Mouse (Mus musculus) forebrain, embryonic 16.5 days (tissue): ENCODE data around the gene Zyg11a. TPM values are rescaled to one million over a fixed set of nuclear protein-coding genes. Genes with fewer than 3 reads are reported as not detected.
"Not testable (repeated sequence)": the region's sequence is repeated elsewhere in the genome, so short reads cannot be mapped to it uniquely, and the experiment has no call there.

Experiments
- ATAC-seq: fragments of 200-750 bp; cut with Nextera tagmentation; 2 replicates; pipeline ENCODE4 v1.8.0; 2017; ENCODE audit warnings: mild to moderate bottlenecking, moderate library complexity
- H3K27ac ChIP-seq: fragments of 300-500 bp; sonication (generic); 2 replicates; pipeline ENCODE4 v1.5.1; 2014; ENCODE audit warnings: low read length, control low read depth
- H3K27me3 ChIP-seq: fragments of 300-500 bp; sonication (generic); replicated peaks from 2 replicates; pipeline ENCODE4 v1.6.1; 2014; ENCODE audit warnings: low read length; ENCODE audit not compliant: control insufficient read depth, insufficient read depth
- H3K36me3 ChIP-seq: fragments of 300-500 bp; sonication (generic); 2 replicates; pipeline ENCODE4 v1.6.1; 2014; ENCODE audit not compliant: control insufficient read depth, insufficient read depth
- H3K4me1 ChIP-seq: fragments of 300-500 bp; sonication (generic); replicated peaks from 2 replicates; pipeline ENCODE4 v1.6.1; 2014; ENCODE audit warnings: low read length; ENCODE audit not compliant: control insufficient read depth, insufficient read depth
- H3K4me2 ChIP-seq: fragments of 300-500 bp; sonication (generic); 2 replicates; pipeline ENCODE4 v1.6.1; 2014; ENCODE audit warnings: mild to moderate bottlenecking, low read length, control low read depth
- H3K4me3 ChIP-seq: fragments of 300-500 bp; sonication (generic); replicated peaks from 2 replicates; pipeline ENCODE4 v1.5.1; 2014; ENCODE audit warnings: mild to moderate bottlenecking, low read length, control low read depth
- H3K9ac ChIP-seq: fragments of 300-500 bp; sonication (generic); replicated peaks from 2 replicates; pipeline ENCODE4 v1.6.1; 2014; ENCODE audit warnings: low read depth, low read length, control low read depth
- H3K9me3 ChIP-seq: fragments of 300-500 bp; sonication (generic); 2 replicates; pipeline ENCODE4 v1.6.1; 2016; ENCODE audit warnings: low read length; ENCODE audit not compliant: control insufficient read depth
- WGBS: fragments of 180-500 bp; shearing (Covaris S2); extraction: QIAGEN DNeasy Blood & Tissue Kit; methylation state at CpG from one replicate; pipeline ENCODE4 v1.1.7; 2014; 5-methylcytosine and 5-hydroxymethylcytosine counted together
- polyA plus RNA-seq: library from polyadenylated mRNA; unstranded; fragments of >200 nt; fragmentation: Nextera tagmentation; extraction: Ambion mirVana; gene quantifications from 2 replicates; pipeline ENCODE4 v1.2.1, GENCODE M21; 2015

The Zyg11a gene
- polyA plus RNA-seq, 1 experiment from 2014 or later = not detected

DNA sequence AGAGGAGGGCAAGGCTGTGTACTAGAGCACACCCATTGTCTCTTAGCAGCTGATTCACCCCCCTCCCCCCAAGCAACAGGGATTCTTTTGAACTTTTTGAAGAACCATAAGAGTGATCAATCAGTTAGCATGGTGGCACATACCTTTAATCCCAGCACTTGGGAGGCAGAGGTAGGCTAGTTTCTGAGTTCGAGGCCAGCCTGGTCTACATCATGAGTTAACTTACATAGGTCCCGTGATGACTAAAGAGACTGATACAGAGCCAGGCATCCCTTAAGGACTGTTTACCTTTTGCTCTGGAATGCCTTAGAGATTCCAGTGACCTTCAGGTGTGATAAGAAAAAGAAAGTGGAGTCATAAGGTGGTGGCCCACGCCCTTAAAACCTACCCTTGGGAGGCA lies 54.6 kb downstream of the Zyg11a start:
- no peak overlapping the region for H3K4me2 ChIP-seq
- H3K4me1 ChIP-seq = peaks cover 10% of the 10 kb centered on the region
- ATAC-seq = no peak
- no peak overlapping the region for H3K4me3 ChIP-seq
- no peak overlapping the region for H3K27ac ChIP-seq
- no peak overlapping the region for H3K9ac ChIP-seq
- no peaks in the 10 kb centered on the region for H3K27me3 ChIP-seq
- no peaks in the 10 kb centered on the region for H3K36me3 ChIP-seq
- no peaks in the 10 kb centered on the region for H3K9me3 ChIP-seq
- 91% methylated on average over 3 of the region's 3 CpGs for WGBS

DNA sequence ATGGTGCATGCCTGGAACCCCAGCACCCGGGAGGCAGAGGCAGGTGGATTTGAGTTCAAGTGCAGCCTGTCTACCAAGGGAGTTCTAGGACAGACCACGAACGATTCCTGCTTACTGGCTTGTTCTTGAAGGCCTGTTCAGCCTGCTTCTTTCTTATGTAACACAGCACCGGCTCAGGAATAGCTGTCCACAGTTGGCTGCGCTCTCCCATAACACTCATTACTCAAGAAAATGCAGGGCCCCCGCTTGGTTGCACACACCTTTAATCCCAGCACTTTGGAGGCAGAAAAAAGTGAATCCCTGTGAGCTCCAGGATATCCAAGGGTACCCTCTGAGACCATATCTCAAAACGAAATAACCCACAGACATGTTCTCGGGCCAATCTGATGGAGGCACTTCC lies 55.9 kb downstream of the Zyg11a start:
- H3K4me3 ChIP-seq = no peak overlapping the region
- no peaks in the 10 kb centered on the region for H3K9me3 ChIP-seq
- 90% methylated on average over 8 of the region's 8 CpGs for whole genome bisulfite sequencing
- no peaks in the 10 kb centered on the region for H3K36me3 ChIP-seq
- ATAC-seq = no peak
- H3K9ac ChIP-seq = no peak overlapping the region
- peaks cover 10% of the 10 kb centered on the region for H3K4me1 ChIP-seq
- H3K27ac ChIP-seq = no peak overlapping the region
- H3K4me2 ChIP-seq = no peak overlapping the region
- no peaks in the 10 kb centered on the region for H3K27me3 ChIP-seq

- 77% methylated on average over 1 of the region's 1 CpGs for WGBS
- not testable (repeated sequence) for H3K27ac ChIP-seq, H3K9ac ChIP-seq, H3K4me2 ChIP-seq, H3K4me1 ChIP-seq, H3K9me3 ChIP-seq, H3K4me3 ChIP-seq, H3K36me3 ChIP-seq, H3K27me3 ChIP-seq, ATAC-seq
Measured at GRCm38 (mm10) chr4:108155141-108155540, 62.7 kb downstream of the Zyg11a start.

DNA sequence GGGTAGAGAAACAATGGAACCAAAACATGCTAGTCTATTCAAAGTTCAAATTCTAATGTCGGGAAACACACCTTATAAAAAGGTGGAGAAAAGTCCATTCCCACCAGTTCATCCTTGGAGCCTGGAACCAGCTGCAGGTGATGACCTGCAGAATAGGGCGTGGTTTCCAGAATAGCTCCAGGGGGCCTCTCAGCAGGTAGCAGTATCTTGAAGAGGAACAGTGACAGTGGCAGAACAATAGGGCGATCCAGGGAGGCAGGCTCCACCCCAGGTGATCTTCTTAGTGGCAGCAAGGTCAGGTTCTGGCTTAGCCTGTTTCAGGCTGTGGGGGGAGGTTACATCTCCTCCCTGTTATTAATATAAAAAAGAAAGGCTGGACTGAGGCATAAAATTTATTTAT lies 72.3 kb downstream of the Zyg11a start:
- not testable (repeated sequence) for ATAC-seq, H3K9me3 ChIP-seq, H3K4me2 ChIP-seq, H3K9ac ChIP-seq, H3K27me3 ChIP-seq, H3K4me1 ChIP-seq, H3K27ac ChIP-seq, H3K36me3 ChIP-seq, H3K4me3 ChIP-seq
- 36% methylated on average over 3 of the region's 3 CpGs for WGBS

DNA sequence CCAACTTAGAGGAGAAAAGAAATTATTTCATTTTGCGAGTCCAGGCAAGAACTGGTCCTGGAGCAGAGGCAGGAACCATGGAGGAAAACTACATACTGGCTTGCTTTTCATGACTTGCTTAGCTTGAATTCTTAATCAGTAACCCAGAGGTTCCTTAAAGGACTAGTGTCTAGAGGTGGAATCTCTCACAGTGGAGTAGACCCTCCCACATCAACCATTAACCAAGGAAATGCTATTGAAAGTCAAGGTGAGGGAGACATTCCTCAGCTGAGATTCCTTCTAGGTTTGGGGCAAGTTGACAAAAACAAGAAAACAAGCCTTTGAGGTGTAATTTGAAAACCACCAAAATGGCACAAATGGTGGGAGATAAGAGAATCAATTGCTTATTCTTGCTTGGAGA lies 73.0 kb downstream of the Zyg11a start, which contains the start of gene Scp2:
Gene Scp2 (minus strand): TSS at position 119 of the 400 bp plus-strand sequence.
- Histone ChIP-seq H3K4me3 (no peak within 1 kb of the TSS), H3K9ac (no peak within 1 kb of the TSS), H3K36me3 (no peaks in the 10 kb centered on the region), H3K27me3 (no peaks in the 10 kb centered on the region), H3K27ac (no peak within 1 kb of the TSS), H3K4me1 (no peaks in the 10 kb centered on the region), H3K4me2 (no peak within 1 kb of the TSS), H3K9me3 (no peaks in the 10 kb centered on the region)
- ATAC-seq = no peak
- 90% methylated on average over 1 of the region's 1 CpGs for WGBS

GRCm38 (mm10) chr4:108143778-108144177 lies 74.1 kb downstream of the Zyg11a start:
- Histone ChIP-seq H3K4me1 (no peaks in the 10 kb centered on the region), H3K27me3 (no peaks in the 10 kb centered on the region), H3K9ac (no peak overlapping the region), H3K9me3 (no peaks in the 10 kb centered on the region), H3K4me3 (no peak overlapping the region), H3K27ac (no peak overlapping the region), H3K36me3 (no peaks in the 10 kb centered on the region), H3K4me2 (no peak overlapping the region)
- ATAC-seq = no peak

DNA sequence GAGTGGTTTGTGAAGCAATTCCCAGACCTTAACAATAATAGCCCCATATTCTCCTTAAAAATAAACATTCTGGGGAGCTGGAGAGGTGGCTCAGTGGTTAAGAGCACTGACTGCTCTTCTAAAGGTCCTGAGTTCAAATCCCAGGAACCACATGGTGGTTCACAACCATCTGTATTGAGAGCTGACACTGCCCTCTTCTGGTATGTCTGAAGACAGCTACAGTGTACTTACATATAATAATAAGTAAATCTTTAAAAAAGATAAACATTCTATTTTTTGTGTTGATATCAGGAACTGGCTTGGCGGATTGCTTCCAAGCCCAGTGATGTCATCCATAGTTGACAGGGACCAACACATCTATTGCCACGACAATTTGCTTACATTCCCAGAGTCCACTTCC lies 74.7 kb downstream of the Zyg11a start:
- H3K9me3 ChIP-seq, ATAC-seq, H3K4me1 ChIP-seq, H3K9ac ChIP-seq, H3K4me3 ChIP-seq, H3K27ac ChIP-seq, H3K27me3 ChIP-seq, H3K4me2 ChIP-seq, H3K36me3 ChIP-seq: not testable (repeated sequence)
- WGBS = 97% methylated on average over 2 of the region's 2 CpGs

DNA sequence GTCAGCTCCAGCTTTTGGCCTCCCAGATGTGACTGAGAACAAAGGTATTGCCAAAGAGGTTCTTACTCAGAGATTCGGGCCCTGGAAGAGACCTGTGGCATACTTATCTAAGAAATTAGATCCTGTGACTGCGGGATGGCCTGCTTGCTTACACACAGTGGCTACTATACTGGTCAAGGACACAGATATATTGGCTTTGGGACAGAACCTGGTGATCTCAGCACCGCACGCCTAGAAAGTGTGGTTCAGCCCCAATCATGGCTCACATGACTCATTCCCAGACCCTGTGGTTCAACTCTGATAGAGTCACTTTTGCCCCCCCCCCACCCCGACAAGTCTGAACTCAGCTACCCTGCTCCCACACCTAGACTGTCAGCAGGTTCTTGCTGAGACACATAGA lies 80.9 kb downstream of the Zyg11a start:
- Histone ChIP-seq H3K36me3 (no peaks in the 10 kb centered on the region), H3K27me3 (no peaks in the 10 kb centered on the region), H3K27ac (no peak overlapping the region), H3K9ac (no peak overlapping the region), H3K4me1 (no peaks in the 10 kb centered on the region), H3K4me3 (no peak overlapping the region), H3K9me3 (no peaks in the 10 kb centered on the region), H3K4me2 (no peak overlapping the region)
- 91% methylated on average over 5 of the region's 5 CpGs for WGBS
- no peak for ATAC-seq

Other genes starting within 250 kb of the Zyg11a start
- not detected in 2 replicates for gene Slc1a7, start 249.7 kb downstream of the Zyg11a start, polyA plus RNA-seq
- gene Podn, start 121.6 kb downstream of the Zyg11a start, polyA plus RNA-seq = 0.35 and 0.41 TPM in 2 replicates
- gene Scp2, start 73.0 kb downstream of the Zyg11a start, polyA plus RNA-seq = 195 and 205 TPM in 2 replicates
- 11.8 and 13.0 TPM in 2 replicates for gene Echdc2, start 52.6 kb downstream of the Zyg11a start, polyA plus RNA-seq
- gene Zyg11b, start 83.0 kb upstream of the Zyg11a start, polyA plus RNA-seq = 37.3 and 37.6 TPM in 2 replicates
- 56.7 and 58.5 TPM in 2 replicates for gene Coa7, start 110.1 kb upstream of the Zyg11a start, polyA plus RNA-seq
- 1.7 and 2.7 TPM in 2 replicates for gene Shisal2a, start 165.3 kb upstream of the Zyg11a start, polyA plus RNA-seq
- 26.3 and 28.3 TPM in 2 replicates for gene Gpx7, start 188.9 kb upstream of the Zyg11a start, polyA plus RNA-seq
- 66.1 and 66.8 TPM in 2 replicates for gene Tut4, start 241.4 kb upstream of the Zyg11a start, polyA plus RNA-seq